Mouse (Mus musculus) heart, postnatal 0 days (tissue): ENCODE measurements around the gene Cacna1e. TPM values are rescaled to one million over a fixed set of nuclear protein-coding genes. Genes with fewer than 3 reads are reported as not detected.

Source experiments
- ATAC-seq: fragments of 200-750 bp; cut with Nextera tagmentation; 2 replicates; pipeline ENCODE4 v1.8.0; 2017; ENCODE audit warnings: low read depth, moderate number of reproducible peaks, moderate library complexity; ENCODE audit not compliant: insufficient read depth
- DNase-seq: peaks from one replicate; pipeline ENCODE4 v3.0.0-alpha.2; 2016; ENCODE audit warnings: low spot score
- H3K27ac ChIP-seq: fragments of 300-500 bp; sonication (generic); 2 replicates; pipeline ENCODE4 v1.5.1; 2014; ENCODE audit warnings: low read depth, mild to moderate bottlenecking
- H3K27me3 ChIP-seq: fragments of 300-500 bp; sonication (generic); 2 replicates; pipeline ENCODE4 v1.6.1; 2014; ENCODE audit warnings: low read length, mixed read lengths; ENCODE audit not compliant: control insufficient read depth, insufficient read depth
- H3K36me3 ChIP-seq: fragments of 300-500 bp; sonication (generic); replicated peaks from 2 replicates; pipeline ENCODE4 v1.6.1; 2014; ENCODE audit warnings: low read length, mixed read lengths; ENCODE audit not compliant: control insufficient read depth, insufficient read depth
- H3K4me1 ChIP-seq: fragments of 300-500 bp; sonication (generic); 2 replicates; pipeline ENCODE4 v1.6.1; 2014; ENCODE audit warnings: antibody characterized with exemption; ENCODE audit not compliant: control insufficient read depth, insufficient read depth
- H3K4me2 ChIP-seq: fragments of 300-500 bp; sonication (generic); 2 replicates; pipeline ENCODE4 v1.6.1; 2014; ENCODE audit warnings: low read depth, mild to moderate bottlenecking, low read length, moderate library complexity
- H3K4me3 ChIP-seq: fragments of 300-500 bp; sonication (generic); 2 replicates; pipeline ENCODE4 v1.5.1; 2014; ENCODE audit warnings: low read depth, low read length
- H3K9ac ChIP-seq: fragments of 300-500 bp; sonication (generic); replicated peaks from 2 replicates; pipeline ENCODE4 v1.6.1; 2014; ENCODE audit warnings: low read depth, low read length, mixed read lengths
- H3K9me3 ChIP-seq: fragments of 300-500 bp; sonication (generic); replicated peaks from 2 replicates; pipeline ENCODE4 v1.6.1; 2016; ENCODE audit warnings: low read length; ENCODE audit not compliant: control insufficient read depth
- CTCF ChIP-seq: IDR thresholded peaks from 2 replicates; pipeline ENCODE4 v1.5.1; 2016; ENCODE audit warnings: antibody characterized with exemption, control low read depth, low read depth
- EP300 ChIP-seq: IDR thresholded peaks from 2 replicates; pipeline ENCODE4 v1.6.1; 2016; ENCODE audit warnings: antibody characterized with exemption, low read depth
- WGBS: fragments of 180-500 bp; shearing (Covaris S2); extraction: QIAGEN DNeasy Blood & Tissue Kit; methylation state at CpG from one replicate; pipeline ENCODE4 v1.1.7; 2014; 5-methylcytosine and 5-hydroxymethylcytosine counted together
- polyA plus RNA-seq: library from polyadenylated mRNA; unstranded; fragments of >200 nt; fragmentation: Nextera tagmentation; extraction: Ambion mirVana; gene quantifications from 2 replicates; pipeline ENCODE4 v1.2.1, GENCODE M21; 2015
- total RNA-seq: library from RNA; depleted of rRNA; stranded (reverse); fragments of >200 nt; gene quantifications from 2 replicates; pipeline ENCODE4 v1.2.3, GENCODE M21; 2014; ENCODE audit warnings: low replicate concordance

Cacna1e gene
- total and polyA plus RNA-seq, 2 experiments from 2014 or later: 0.04 to 0.08 TPM

- TF ChIP-seq EP300 (no peak), CTCF (no peak)
- Histone ChIP-seq H3K4me3 (no peak overlapping the region), H3K4me2 (no peak overlapping the region), H3K4me1 (no peaks in the 10 kb centered on the region), H3K27ac (no peak overlapping the region), H3K9me3 (no peaks in the 10 kb centered on the region), H3K9ac (no peak overlapping the region), H3K27me3 (no peaks in the 10 kb centered on the region), H3K36me3 (no peaks in the 10 kb centered on the region)
- no peak for DNase-seq
- no peak for ATAC-seq
- 80% methylated on average over 4 of the region's 4 CpGs for WGBS
Observed at GRCm38 (mm10) chr1:154839272-154839671, 45.0 kb downstream of the Cacna1e start.

GRCm38 (mm10) chr1:154836473-154836872 lies 47.8 kb downstream of the Cacna1e start:
- 74% methylated on average over 5 of the region's 5 CpGs for WGBS

GRCm38 (mm10) chr1:154832168-154832539 lies 52.1 kb downstream of the Cacna1e start:
- no peak overlapping the region for H3K4me3 ChIP-seq
- no peak overlapping the region for H3K4me2 ChIP-seq
- no peaks in the 10 kb centered on the region for H3K9me3 ChIP-seq
- DNase-seq (no peak), ATAC-seq (no peak)
- no peak overlapping the region for H3K9ac ChIP-seq
- TF ChIP-seq CTCF (no peak), EP300 (no peak)
- H3K27me3 ChIP-seq: no peaks in the 10 kb centered on the region
- no peaks in the 10 kb centered on the region for H3K4me1 ChIP-seq
- no peak overlapping the region for H3K27ac ChIP-seq
- 89% methylated on average over 9 of the region's 9 CpGs for WGBS
- no peaks in the 10 kb centered on the region for H3K36me3 ChIP-seq

More at GRCm38 (mm10) chr1:154836473-154836872, 47.8 kb downstream of the Cacna1e start:
- Histone ChIP-seq H3K27ac (no peak overlapping the region), H3K4me2 (no peak overlapping the region), H3K9ac (no peak overlapping the region), H3K36me3 (no peaks in the 10 kb centered on the region), H3K4me3 (no peak overlapping the region), H3K9me3 (no peaks in the 10 kb centered on the region), H3K4me1 (no peaks in the 10 kb centered on the region), H3K27me3 (no peaks in the 10 kb centered on the region)
- DNase-seq (no peak), ATAC-seq (no peak)
- TF ChIP-seq CTCF: no peak
- no peak for TF ChIP-seq EP300

- Histone ChIP-seq H3K4me2 (no peak overlapping the region), H3K9me3 (no peaks in the 10 kb centered on the region), H3K27ac (no peak overlapping the region), H3K9ac (no peak overlapping the region), H3K4me3 (no peak overlapping the region), H3K4me1 (no peaks in the 10 kb centered on the region), H3K36me3 (no peaks in the 10 kb centered on the region), H3K27me3 (no peaks in the 10 kb centered on the region)
- ATAC-seq (no peak), DNase-seq (no peak)
- 86% methylated on average over 10 of the region's 10 CpGs for WGBS
- TF ChIP-seq CTCF (no peak), EP300 (no peak)
Observed at GRCm38 (mm10) chr1:154831269-154832167, 52.8 kb downstream of the Cacna1e start.

- H3K9me3 ChIP-seq: no peaks in the 10 kb centered on the region
- no peak overlapping the region for H3K4me3 ChIP-seq
- no peak overlapping the region for H3K4me2 ChIP-seq
- H3K9ac ChIP-seq: no peak overlapping the region
- DNase-seq (no peak), ATAC-seq (no peak)
- no peaks in the 10 kb centered on the region for H3K4me1 ChIP-seq
- H3K27me3 ChIP-seq: no peaks in the 10 kb centered on the region
- no peak for TF ChIP-seq EP300
- no peak for TF ChIP-seq CTCF
- H3K27ac ChIP-seq: no peak overlapping the region
- WGBS: 49% methylated on average over 6 of the region's 6 CpGs
- no peaks in the 10 kb centered on the region for H3K36me3 ChIP-seq
Observed at GRCm38 (mm10) chr1:154830051-154830450, 54.2 kb downstream of the Cacna1e start.
